Mouse (Mus musculus): ENCODE results near the gene Arhgap15. TPM values are rescaled to one million over a fixed set of nuclear protein-coding genes. Genes with fewer than 3 reads are reported as not detected.
A peak's percentile ranks its signal among the peaks of the same experiment; 100 is the strongest.

Arhgap15 gene
- total RNA-seq, 2 experiments from 2014 or later = 105 to 146 TPM

DNA sequence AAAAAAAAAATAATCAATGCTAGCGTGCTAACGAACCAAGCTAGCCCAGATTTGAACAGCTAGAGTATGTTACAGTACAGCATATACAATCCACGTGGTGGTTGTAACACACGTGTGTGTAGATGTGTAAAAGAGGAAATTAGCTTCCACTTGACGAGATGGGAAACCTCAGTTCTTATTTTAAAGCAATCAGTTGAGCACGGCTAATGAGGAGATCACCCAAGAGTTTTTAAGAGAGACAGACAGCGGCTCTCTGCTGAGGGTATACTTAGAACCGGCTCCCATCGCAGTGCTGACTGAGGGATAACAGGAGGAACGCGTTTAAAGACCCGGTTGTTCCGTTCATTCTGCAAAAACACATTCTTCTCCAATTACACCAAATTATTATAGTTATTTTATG is 524.0 kb downstream of the Arhgap15 start:
- ATAC-seq (replicated peaks; ENCODE audit: poor library complexity, severe bottlenecking) = no peak

DNA sequence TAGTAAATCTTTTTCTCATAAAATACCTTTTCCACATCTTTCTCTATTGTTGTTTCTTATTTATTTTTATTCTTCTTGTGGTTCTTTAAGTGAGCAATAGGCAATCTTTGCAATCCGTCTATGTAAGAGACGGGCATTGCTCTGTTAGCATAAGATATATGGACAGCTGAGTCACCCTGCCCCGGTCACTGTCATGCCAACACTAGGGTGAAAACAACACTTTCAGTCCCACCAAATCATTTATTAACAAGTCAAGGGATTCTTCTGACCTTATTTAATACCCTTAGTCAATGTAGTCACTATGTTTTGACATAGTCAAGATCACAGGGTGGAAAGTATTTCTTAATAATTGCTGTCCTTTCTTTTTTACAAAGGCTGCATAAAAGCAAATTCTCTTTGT is 525.8 kb downstream of the Arhgap15 start:
- 0 out of 2 replicates have a peak, but pooled peaks have one; percentile 3 for ATAC-seq (replicated peaks; ENCODE audit: poor library complexity, severe bottlenecking)

DNA sequence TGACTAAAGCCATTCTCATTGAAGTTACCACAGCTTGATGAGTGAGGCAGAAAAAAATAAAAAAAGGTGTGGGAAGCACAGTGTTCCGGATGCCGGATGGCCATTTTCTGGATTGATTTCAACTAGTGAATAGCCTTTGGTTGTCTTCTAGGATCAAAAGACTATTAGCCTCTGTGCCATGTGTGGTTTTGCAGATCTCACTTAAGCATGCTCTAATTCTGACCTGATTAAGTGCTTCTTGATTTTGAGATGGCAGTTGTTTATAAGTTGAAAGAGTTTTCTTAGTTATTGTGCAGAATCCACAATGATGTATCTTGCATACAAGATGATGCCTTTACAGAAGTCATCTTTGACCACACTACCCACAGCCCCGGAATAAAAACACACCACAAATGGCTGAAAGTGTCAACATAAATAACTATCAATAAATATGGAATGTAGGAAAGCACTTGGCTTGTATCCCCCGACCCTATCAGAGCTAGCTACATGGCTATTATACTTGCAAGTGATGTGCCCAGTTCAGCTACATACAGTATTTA is 537.6 kb downstream of the Arhgap15 start:
- ATAC-seq (replicated peaks; ENCODE audit: poor library complexity, severe bottlenecking) = no peak

DNA sequence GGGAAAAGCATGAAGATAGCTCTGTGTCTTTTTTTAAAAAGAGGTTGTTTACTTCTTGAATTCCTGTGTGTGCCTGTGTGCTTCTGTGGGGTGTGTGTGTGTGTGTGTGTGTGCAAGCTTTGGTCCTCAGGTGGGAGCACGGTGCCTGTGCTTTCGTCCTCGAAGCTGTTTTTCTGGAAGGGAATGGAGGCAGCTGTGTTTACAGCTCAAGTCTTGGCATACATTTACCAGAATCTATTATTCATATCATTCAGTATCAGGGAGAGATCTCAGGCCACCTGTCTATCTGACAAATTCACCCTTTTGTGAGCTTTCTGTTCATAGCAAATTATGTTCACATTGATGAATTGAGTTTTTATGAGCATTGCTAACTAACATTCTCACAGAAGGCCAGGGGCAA is 550.5 kb downstream of the Arhgap15 start:
- no peak for ATAC-seq (replicated peaks; ENCODE audit: poor library complexity, severe bottlenecking)

DNA sequence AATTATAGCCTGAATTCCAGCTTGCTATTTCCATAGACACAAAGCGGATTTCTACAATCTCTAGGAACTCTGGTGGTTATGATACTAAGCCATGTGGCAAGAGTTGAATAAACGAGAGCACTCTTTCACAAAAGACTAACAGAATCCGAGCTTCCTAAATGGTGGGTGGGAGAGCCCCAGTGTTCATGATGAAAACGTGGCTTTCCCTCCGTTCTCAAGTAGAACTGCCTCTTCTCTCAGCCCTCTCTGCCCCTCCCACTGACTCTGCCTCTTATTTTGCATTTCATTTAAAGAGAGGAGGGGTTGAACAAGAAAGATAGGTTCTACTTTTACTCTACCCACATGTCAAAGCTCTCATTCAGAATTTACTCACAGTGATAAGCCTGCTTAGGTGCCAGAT is 551.3 kb downstream of the Arhgap15 start:
- no peak for ATAC-seq (replicated peaks; ENCODE audit: poor library complexity, severe bottlenecking)

DNA sequence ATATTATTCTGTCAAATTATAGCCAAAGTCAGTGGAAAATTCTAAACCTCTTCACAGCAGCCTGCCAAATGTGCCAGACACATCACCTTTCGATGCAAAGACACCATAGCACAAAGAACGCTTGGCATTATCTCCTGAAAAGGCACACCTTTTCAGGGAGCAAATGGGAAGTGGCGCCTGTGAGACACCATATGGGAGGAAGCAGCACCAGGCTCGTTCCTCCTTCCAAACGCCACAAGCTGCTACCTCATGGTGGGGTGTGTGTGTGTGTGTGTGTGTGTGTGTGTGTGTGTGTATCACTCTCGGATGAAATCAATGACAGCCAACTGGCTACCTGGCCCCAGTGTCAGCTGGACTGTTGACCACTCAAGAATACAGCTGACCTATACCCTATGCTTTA is 551.8 kb downstream of the Arhgap15 start:
- no peak for ATAC-seq (replicated peaks; ENCODE audit: poor library complexity, severe bottlenecking)

DNA sequence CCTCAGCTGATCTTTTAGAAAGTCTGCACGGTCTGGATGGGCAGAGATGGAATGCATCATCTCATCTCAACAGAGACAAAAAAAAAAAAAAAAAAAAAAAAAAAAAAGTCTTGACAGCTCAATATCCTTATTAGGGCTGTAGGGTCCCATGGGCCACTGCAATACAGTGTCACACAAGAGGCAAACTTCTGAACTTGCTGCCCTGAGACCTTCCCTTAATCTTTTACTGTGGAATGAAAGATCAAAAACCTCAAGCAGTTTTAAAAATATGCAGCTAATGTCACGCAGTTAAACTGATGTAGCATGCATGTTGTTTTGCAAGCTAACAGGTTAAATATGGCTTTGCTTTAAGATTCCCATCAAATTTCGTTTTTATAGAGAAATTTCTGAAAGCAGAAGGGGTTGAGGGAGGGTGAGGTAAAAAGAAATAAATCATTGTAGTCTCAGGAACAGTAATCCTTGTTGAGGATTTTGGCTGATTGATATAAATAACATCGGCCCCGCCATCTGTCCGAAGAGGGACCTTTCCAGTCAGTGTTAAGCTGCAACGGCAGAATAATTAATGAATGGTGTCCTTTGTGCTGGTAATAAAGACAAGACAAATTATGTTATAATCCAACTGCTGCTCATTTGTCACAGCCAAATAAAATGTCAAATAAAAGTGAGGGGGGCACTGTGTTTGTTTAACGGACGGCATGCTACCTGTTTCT is 555.8 kb downstream of the Arhgap15 start:
- ATAC-seq (replicated peaks; ENCODE audit: poor library complexity, severe bottlenecking) = no peak

- ATAC-seq (replicated peaks; ENCODE audit: poor library complexity, severe bottlenecking) = no peak
Observed at GRCm38 (mm10) chr2:44304971-44305808, 556.6 kb downstream of the Arhgap15 start.

DNA sequence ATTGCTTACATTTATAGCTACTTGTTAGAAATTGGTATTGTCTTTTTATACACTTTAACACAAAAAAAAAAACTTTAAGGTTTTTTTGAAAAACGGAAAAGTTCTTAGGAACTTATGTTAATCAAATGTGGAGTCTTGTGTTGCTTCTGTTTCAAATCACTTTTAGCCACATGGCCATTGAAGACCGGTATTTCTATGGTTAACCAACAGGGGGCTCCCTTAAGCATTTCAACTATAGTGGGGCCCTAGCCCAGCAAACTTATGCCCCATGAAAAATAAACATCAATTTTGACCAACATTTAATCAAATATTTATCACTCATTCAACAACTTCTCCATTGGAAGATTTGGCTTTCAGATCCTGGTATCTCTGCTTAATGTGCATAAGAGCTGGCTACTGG is 557.5 kb downstream of the Arhgap15 start:
- no peak for ATAC-seq (replicated peaks; ENCODE audit: poor library complexity, severe bottlenecking)

DNA sequence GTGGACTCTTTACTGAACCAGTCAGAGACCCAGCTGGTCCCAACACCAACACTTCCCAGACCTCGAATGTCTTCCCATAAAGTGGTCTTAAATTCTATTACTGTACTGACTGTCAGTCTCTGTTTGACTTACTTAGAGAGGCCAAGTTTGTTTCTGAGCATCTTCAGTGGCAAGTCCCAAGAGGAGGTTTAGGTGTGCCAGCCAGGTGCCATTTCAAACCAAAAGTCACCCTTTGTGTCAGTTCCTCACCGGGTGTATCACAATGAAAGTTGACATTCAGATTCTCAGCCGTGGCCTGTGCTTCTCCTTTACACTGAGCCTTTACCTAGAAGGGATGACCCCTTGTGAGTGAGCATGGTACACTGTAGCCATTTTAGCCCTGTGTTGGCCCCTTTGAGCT is 560.5 kb downstream of the Arhgap15 start:
- ATAC-seq (replicated peaks; ENCODE audit: poor library complexity, severe bottlenecking) = no peak

- no peak for ATAC-seq (replicated peaks; ENCODE audit: poor library complexity, severe bottlenecking)
Observed at GRCm38 (mm10) chr2:44309556-44309955, 560.9 kb downstream of the Arhgap15 start.

DNA sequence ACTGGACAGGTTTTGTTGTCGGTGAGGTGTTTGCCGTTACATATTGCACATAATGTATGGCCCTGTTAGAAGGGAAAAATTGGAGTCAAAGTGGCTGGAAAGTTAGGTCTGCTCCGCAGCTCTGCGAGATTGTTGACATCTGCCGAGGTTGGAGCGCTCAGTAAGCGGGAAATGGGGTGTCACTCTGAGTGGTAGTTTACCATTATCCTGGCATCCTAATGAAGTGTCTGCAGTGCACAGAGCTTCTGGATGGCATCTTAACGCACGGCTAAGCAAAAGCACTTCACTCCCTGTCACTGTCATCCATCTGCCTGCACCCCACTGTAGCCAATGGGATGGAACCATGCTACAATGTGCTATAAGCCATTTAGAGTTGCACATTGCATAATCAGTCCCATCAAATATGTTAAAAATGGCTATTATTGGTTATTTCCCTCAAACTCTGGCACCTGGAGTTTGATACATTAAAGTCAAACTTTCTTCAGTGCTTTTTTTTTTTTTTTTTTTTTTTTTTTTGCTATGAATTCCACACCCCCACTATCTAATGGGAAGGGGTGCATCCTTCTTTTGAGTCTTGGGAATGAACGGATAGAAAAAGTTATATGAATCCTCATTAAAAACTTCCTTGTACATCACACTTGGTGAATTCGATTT is 561.6 kb downstream of the Arhgap15 start:
- no peak for ATAC-seq (replicated peaks; ENCODE audit: poor library complexity, severe bottlenecking)

DNA sequence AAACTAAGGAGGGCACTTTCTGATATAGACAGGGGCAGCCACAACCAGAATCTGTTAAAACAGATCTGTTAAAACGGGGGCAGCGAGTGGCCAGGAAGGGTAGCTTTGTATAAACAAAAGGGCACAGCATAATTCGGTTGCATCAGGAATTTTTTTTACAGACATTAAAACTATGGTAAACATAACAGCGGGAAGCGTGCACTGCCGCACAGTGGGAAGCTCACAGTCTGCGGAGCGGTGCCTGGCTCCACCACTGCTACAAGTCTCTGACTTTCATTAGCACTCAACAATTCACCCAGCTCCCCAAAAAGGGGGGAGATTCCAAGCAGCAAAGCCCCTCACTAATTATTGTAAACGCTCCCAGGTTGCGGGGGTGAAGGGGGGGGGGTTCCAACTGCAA is 562.6 kb downstream of the Arhgap15 start:
- ATAC-seq (replicated peaks; ENCODE audit: poor library complexity, severe bottlenecking) = no peak

DNA sequence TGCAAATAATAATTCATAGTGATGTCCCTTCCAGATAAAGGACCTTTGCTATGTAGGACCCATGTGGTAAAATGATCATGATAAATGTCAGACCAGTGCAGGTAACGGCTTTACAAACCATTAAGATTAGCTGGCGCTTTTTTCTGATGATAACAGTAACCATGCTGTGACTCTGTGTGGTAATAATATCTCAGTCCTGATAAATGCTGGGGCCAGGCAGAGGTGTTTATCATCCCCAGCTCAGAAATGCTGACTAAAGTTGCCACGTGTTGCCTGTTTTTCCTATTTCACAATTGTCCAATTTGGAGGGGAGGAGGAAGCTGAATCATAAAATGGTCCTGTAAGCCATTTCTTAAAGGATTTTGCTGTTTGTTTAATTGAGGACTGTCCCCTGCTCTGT is 564.9 kb downstream of the Arhgap15 start:
- ATAC-seq (replicated peaks; ENCODE audit: poor library complexity, severe bottlenecking) = peak; percentile 46

GRCm38 (mm10) chr2:44318436-44318835 is 569.8 kb downstream of the Arhgap15 start:
- ATAC-seq (replicated peaks; ENCODE audit: poor library complexity, severe bottlenecking) = no peak

- no peak for ATAC-seq (replicated peaks; ENCODE audit: poor library complexity, severe bottlenecking)
Observed at GRCm38 (mm10) chr2:44319479-44319878, 570.9 kb downstream of the Arhgap15 start.

- peak; percentile 93 for ATAC-seq (replicated peaks; ENCODE audit: poor library complexity, severe bottlenecking)
Observed at GRCm38 (mm10) chr2:44323813-44324212, 575.2 kb downstream of the Arhgap15 start.

DNA sequence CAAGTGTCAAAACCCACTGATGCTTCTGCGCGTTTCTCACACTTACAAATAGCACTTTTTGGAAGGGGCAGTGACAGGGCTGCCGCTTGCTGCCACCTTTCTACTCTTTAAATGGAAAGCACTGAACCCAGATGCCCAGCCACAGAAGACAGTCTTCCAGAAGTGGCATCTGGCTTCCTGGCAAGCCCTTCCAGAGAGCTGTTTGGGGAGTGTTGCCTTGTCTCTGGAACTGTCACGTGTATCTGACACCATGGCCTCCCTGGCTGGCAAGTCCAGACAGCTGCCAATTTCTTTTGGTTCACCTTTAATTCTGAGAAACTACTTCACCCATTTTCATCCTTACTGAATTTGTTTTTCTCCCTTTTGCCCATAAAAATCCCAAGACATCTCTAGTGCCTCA is 584.7 kb downstream of the Arhgap15 start:
- ATAC-seq (replicated peaks; ENCODE audit: poor library complexity, severe bottlenecking) = no peak

DNA sequence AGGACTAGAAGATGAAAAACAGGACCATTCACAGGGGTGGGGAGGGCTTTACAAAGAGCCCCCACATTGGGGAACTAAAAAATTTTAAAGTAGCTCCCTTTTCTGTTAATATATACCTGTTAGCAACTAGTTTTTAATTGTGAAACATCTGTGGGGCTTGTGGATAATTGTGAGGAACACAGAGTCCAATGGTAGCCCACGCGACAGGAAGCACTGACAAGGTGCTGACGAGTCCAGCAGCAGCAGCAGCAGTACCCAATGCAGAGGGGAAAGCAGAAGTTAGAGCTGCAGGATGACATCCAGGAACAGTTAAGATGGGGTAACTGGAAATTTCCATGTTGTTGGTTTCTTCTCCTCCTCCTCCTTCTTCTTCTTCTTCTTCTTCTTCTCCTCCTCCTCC is 585.4 kb downstream of the Arhgap15 start:
- ATAC-seq (replicated peaks; ENCODE audit: poor library complexity, severe bottlenecking) = peak; percentile 99

DNA sequence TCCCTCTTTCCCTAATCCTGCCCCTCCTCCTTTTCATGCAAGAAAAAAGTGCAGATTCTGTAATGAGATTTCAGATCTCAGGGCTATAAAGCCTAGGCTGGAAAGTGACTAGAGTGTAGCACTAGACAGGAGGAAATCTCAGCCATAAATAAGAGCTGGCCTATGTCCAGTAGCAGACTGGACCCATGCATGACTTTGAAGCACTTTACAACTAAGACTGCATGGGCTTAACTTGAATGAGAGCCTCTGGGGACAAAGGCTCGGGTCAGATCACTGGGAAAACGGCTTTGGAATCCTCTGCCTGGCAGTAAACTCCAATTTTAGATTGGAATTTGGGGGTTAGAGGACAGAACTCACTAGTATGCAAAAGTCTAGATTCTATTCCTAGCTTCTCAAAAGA is 585.9 kb downstream of the Arhgap15 start:
- no peak for ATAC-seq (replicated peaks; ENCODE audit: poor library complexity, severe bottlenecking)
